Mouse (Mus musculus): ENCODE results near the gene Slit2. TPM values are rescaled to one million over a fixed set of nuclear protein-coding genes. Genes with fewer than 3 reads are reported as not detected.

The Slit2 gene
- not detected in 4 replicates for total RNA-seq (2023; ENCODE audit: inconsistent age)

DNA sequence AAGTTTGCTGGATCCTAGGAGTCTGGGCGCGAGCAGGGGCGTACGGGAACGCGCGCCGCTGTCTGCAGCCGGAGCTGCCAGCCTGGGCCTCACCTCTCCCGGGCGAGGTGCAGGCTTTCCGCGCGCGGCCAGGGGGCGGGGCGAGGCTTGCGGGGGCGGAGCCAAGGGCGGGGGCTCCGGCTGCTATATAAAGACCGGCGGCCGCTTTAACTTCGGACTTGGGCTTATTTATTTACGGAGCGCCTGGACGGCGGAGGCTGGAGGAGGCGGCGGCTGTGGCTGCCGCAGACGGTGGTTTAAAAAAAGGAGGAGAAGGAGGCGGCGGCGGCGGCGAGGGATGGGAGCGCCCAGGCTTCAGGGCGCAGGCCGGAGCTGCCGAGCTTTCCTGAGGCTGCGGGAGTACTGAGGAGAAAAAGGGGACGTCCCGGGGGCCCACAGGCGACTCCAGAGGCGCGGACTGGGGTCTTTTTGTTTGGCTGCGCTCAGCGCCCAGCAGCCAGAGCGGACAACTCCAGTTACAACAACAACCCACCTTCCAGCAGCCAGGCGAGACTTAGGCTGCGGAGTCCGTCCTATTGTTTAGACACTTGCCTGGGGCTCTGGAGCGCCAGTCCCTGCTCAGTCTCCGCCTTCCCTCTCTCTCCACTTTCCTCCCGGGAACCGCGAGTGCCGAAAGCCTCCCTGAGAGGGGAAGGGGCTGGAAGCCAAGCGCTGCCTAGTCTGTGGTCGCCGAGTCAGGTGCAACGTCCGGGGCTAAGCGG lies at the start of gene Slit2:
Slit2 (plus strand) TSS at position 198 of the 761 bp plus-strand sequence.

DNA sequence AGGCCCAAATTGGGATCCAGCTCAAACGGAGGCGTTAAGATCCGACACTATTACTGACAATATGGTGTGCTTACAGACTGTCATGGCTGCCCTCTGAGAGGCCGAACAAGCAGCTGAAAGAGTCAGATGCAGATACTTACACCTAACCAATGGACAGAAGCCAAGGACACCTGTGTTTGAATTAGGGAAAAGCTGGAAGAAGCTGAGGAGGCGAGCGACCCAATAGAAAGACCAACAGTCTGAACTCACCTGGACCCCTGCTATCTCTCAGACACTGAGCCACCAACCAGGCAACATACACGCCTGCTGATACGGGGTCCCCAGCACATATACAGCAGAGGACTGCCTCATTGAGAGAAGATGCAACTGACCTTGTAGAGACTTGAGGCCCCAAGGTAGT lies 344.7 kb downstream of the Slit2 start, which contains the start of gene 5730480H06Rik:
5730480H06Rik (plus strand) TSS at position 301 of the 400 bp plus-strand sequence.

